Mouse (Mus musculus): ENCODE results near the gene Sec14l1. TPM values are rescaled to one million over a fixed set of nuclear protein-coding genes. Genes with fewer than 3 reads are reported as not detected.

Sec14l1 gene
- polyA plus RNA-seq, 1 experiment from 2014 or later: 41.1 TPM

- Histone ChIP-seq H3K27me3 (ENCODE audit: control insufficient read depth, insufficient read depth, low read length) (0 out of 2 replicates have a peak, but pooled peaks cover under 1% of the 10 kb centered on the region), H3K36me3 (ENCODE audit: control insufficient read depth, insufficient read depth, low read length) (no peaks in the 10 kb centered on the region), H3K4me3 (ENCODE audit: low read depth, low read length) (no peak overlapping the region), H3K27ac (ENCODE audit: low read length) (peak overlapping the region; percentile 6; the same call in 1 of the 2 replicates), H3K4me1 (ENCODE audit: control insufficient read depth, insufficient read depth, low read length) (peaks cover 18% of the 10 kb centered on the region), H3K9ac (replicated peaks; ENCODE audit: low read depth, low read length) (no peak overlapping the region), H3K4me2 (replicated peaks; ENCODE audit: low read depth, low read length) (no peak overlapping the region), H3K9me3 (ENCODE audit: control insufficient read depth, low read depth, low read length) (no peaks in the 10 kb centered on the region)
- 80% methylated on average over 8 of the region's 8 CpGs for WGBS
- ATAC-seq (ENCODE audit: insufficient number of reproducible peaks, insufficient read depth, low FRiP score, low read depth): no peak
Observed at GRCm38 (mm10) chr11:117204606-117205005, 89.6 kb downstream of the Sec14l1 start.

- Histone ChIP-seq H3K9ac (replicated peaks; ENCODE audit: low read depth, low read length) (no peak overlapping the region), H3K4me3 (ENCODE audit: low read depth, low read length) (no peak overlapping the region), H3K9me3 (ENCODE audit: control insufficient read depth, low read depth, low read length) (no peaks in the 10 kb centered on the region), H3K4me1 (ENCODE audit: control insufficient read depth, insufficient read depth, low read length) (peaks cover 16% of the 10 kb centered on the region), H3K36me3 (ENCODE audit: control insufficient read depth, insufficient read depth, low read length) (no peaks in the 10 kb centered on the region), H3K27ac (ENCODE audit: low read length) (peak overlapping the region; percentile 4; the same call in 1 of the 2 replicates), H3K4me2 (replicated peaks; ENCODE audit: low read depth, low read length) (no peak overlapping the region), H3K27me3 (ENCODE audit: control insufficient read depth, insufficient read depth, low read length) (no peaks in the 10 kb centered on the region)
- WGBS: 77% methylated on average over 6 of the region's 6 CpGs
- ATAC-seq (ENCODE audit: insufficient number of reproducible peaks, insufficient read depth, low FRiP score, low read depth): no peak
Observed at GRCm38 (mm10) chr11:117205042-117205441, 90.1 kb downstream of the Sec14l1 start.

GRCm38 (mm10) chr11:117205447-117205846 is 90.5 kb downstream of the Sec14l1 start:
- H3K27me3 ChIP-seq (ENCODE audit: control insufficient read depth, insufficient read depth, low read length): no peaks in the 10 kb centered on the region
- peaks cover 16% of the 10 kb centered on the region for H3K4me1 ChIP-seq (ENCODE audit: control insufficient read depth, insufficient read depth, low read length)
- no peak overlapping the region for H3K27ac ChIP-seq (ENCODE audit: low read length)
- H3K36me3 ChIP-seq (ENCODE audit: control insufficient read depth, insufficient read depth, low read length): no peaks in the 10 kb centered on the region
- WGBS: 81% methylated on average over 9 of the region's 9 CpGs
- H3K4me3 ChIP-seq (ENCODE audit: low read depth, low read length): no peak overlapping the region
- no peak overlapping the region for H3K9ac ChIP-seq (replicated peaks; ENCODE audit: low read depth, low read length)
- ATAC-seq (ENCODE audit: insufficient number of reproducible peaks, insufficient read depth, low FRiP score, low read depth): no peak
- H3K4me2 ChIP-seq (replicated peaks; ENCODE audit: low read depth, low read length): no peak overlapping the region
- H3K9me3 ChIP-seq (ENCODE audit: control insufficient read depth, low read depth, low read length): no peaks in the 10 kb centered on the region

- H3K4me3 ChIP-seq (ENCODE audit: low read depth, low read length): no peak overlapping the region
- H3K27ac ChIP-seq (ENCODE audit: low read length): no peak overlapping the region
- peaks cover 7% of the 10 kb centered on the region; the same call in 1 of the 2 replicates for H3K4me1 ChIP-seq (ENCODE audit: control insufficient read depth, insufficient read depth, low read length)
- H3K27me3 ChIP-seq (ENCODE audit: control insufficient read depth, insufficient read depth, low read length): no peaks in the 10 kb centered on the region
- no peak overlapping the region for H3K9ac ChIP-seq (replicated peaks; ENCODE audit: low read depth, low read length)
- no peaks in the 10 kb centered on the region for H3K9me3 ChIP-seq (ENCODE audit: control insufficient read depth, low read depth, low read length)
- no peak for ATAC-seq (ENCODE audit: insufficient number of reproducible peaks, insufficient read depth, low FRiP score, low read depth)
- H3K4me2 ChIP-seq (replicated peaks; ENCODE audit: low read depth, low read length): no peak overlapping the region
- 64% methylated on average over 5 of the region's 5 CpGs for WGBS
- H3K36me3 ChIP-seq (ENCODE audit: control insufficient read depth, insufficient read depth, low read length): no peaks in the 10 kb centered on the region
Observed at GRCm38 (mm10) chr11:117207436-117207835, 92.5 kb downstream of the Sec14l1 start.

GRCm38 (mm10) chr11:117208151-117208673 is 93.2 kb downstream of the Sec14l1 start:
- H3K9me3 ChIP-seq (ENCODE audit: control insufficient read depth, low read depth, low read length): no peaks in the 10 kb centered on the region
- no peak for ATAC-seq (ENCODE audit: insufficient number of reproducible peaks, insufficient read depth, low FRiP score, low read depth)
- H3K4me2 ChIP-seq (replicated peaks; ENCODE audit: low read depth, low read length): no peak overlapping the region
- peaks cover 7% of the 10 kb centered on the region; the same call in 1 of the 2 replicates for H3K4me1 ChIP-seq (ENCODE audit: control insufficient read depth, insufficient read depth, low read length)
- H3K36me3 ChIP-seq (ENCODE audit: control insufficient read depth, insufficient read depth, low read length): no peaks in the 10 kb centered on the region
- no peaks in the 10 kb centered on the region for H3K27me3 ChIP-seq (ENCODE audit: control insufficient read depth, insufficient read depth, low read length)
- no peak overlapping the region for H3K4me3 ChIP-seq (ENCODE audit: low read depth, low read length)
- WGBS: 86% methylated on average over 8 of the region's 8 CpGs
- no peak overlapping the region for H3K27ac ChIP-seq (ENCODE audit: low read length)
- no peak overlapping the region for H3K9ac ChIP-seq (replicated peaks; ENCODE audit: low read depth, low read length)

Small RNAs within 50 kb of the gene (microRNA-seq; reads per million reads assigned to microRNA genes)
- not detected for gene Gm24323
- 2.6 reads per million, percentile 2 among the genes with 10 or more reads in this experiment for gene Mir6516

Other genes starting within 250 kb of the Sec14l1 start
- 1.2 and 1.3 TPM in 2 replicates for gene Mgat5b, start 196.3 kb upstream of the Sec14l1 start, polyA plus RNA-seq (2014; fragmentation: Nextera tagmentation; extraction: Ambion mirVana)
- 106 and 109 TPM in 2 replicates for gene Sept9, start 84.5 kb downstream of the Sec14l1 start, polyA plus RNA-seq (2014; fragmentation: Nextera tagmentation; extraction: Ambion mirVana)

Measured in stomach, embryonic 14.5 days (tissue).